Mouse (Mus musculus) CD4-positive, CD25-positive, alpha-beta regulatory T cell, adult 2 months (primary cell): ENCODE measurements at regions not wholly inside any gene's neighbourhood (a gene's known extent, or its start where the extent isn't known, plus 50 kb on each side); places are given as distances from the start of the nearest gene placed in this dataset.

ENCODE experiments used
- DNase-seq: peaks from one replicate; pipeline ENCODE4 v3.0.0-alpha.2; 2012; ENCODE audit warnings: low read depth, low spot score

DNA sequence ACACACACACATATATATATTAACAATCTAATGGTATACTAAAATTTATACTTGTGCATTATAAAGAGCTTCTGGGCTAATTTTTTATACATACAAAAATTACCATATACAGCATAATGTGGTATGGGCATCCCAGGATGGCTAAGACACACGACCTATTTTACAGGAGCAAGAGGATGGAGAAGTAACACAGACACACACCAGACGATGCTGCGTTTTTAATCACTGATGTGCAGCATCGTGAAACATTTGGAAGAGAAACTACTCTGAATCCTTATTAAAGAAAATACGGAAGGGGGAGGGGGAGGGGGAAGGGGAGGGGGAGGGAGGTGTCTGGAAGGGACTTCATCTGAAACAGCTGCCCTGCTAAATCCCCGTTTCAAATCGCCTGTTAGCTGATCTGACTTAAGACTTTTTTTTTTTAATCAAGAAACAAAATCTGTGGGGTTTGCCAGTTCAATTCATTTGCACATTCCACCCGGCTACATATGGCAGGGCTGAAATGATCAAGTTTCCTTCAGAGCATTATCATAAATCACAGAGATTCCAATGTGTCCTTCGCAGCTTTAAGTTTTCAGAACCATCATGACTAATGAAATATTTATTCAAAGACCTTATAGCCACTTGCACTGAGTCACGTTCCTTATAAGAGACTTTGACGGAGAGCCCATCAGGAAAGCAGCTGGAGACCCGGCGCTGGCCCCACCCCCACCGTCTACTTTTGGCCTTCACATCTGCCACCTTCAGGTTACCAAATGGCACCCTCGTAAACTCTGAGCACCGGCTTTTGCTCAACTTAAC is 89.4 kb upstream of the Rnd3 start:
- no peak for DNase-seq

DNA sequence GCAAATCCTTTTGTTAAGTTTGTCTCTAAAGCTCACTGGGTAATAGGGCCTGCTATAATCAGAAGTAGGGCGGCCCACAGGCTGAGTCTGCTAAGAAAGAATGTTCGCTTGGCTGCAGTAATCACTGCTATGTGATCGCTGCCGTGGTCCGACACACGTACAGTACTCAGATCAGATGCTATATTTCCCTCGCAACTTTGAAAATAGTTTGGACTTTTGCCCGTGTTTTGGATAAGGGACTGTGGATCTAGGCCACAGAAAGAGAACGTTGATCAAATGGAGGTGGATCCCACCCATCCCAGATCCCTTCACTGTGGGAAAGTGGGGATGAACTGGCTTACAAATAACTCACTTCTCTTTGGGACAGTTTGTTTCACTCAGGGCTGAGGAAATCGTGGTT is 88.5 kb upstream of the Rnd3 start:
- DNase-seq = no peak

DNA sequence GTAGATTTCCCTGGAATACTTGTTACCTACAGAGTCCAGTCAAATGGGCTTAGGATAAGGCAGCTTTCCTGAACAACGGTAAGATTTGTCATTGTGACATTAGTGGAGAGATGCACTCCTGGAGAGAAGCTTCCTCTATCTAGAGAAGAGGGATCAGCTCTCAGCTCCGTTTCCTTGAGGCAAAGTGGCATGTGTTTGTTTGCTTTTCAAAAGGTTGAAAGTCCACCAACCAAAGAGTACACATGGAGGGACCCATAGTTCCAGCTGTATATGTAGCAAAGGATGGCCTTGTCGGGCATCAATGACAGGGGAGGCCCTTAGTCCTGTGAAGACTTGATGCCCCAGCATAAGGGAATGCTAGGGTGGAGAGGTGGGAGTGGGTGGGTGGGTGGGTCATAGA is 87.9 kb upstream of the Rnd3 start:
- DNase-seq = no peak

DNA sequence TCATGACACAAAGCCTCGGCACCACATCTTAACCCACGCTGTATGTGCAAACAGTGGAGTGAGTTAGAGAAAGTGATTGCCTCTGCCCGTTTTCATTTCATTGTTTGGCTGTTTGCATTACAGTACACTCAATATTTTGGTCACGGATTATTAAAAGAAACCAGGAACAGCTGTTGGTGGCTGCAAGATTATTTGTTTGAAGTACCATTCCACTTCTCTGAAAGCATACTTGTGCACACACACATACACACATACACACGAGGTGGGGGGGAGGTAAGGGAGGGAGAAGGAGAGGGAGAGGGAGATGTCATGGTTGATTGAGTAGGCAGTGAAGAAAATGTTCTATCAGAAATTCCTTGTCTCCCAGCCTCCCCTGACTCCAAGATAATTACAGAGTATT is 85.5 kb upstream of the Rnd3 start:
- DNase-seq = no peak

DNA sequence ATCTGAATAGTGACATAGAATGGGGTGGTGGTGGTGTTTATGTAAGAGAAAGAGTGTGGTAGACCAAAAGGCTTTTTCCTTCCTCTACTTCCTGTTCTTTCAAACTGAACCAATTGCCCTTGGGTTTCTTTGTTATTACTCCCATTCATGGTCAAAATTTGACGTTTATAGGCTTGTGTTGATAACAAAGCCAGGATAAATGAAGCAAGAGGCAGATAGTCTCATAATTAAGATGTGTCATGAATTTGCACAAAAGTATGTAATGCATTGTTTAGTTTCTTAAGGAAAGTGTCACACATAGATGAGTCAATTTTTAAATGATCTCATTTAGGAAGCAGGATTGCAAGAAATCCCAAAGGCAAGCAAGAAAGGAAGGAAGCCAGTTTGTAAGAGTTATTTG is 73.9 kb upstream of the Rnd3 start:
- DNase-seq = no peak

DNA sequence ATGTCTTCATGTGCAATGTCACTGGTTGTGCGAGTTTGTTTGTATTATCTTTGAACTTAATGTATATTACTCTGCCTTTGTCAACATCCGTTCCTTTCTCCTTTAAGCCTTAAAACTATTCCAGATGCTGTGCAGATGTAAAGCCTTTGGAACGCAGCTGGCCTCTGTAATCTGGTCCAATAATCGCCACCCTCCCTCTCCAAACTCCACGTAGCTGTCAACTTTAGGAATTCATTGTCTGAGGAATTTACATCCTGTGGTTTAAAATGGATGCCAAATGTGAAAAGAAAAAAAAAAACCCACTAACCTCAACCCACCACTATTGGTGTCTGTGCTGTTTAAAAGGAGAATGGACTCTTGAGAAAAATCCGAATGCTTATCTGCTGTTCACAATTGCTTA is 70.8 kb upstream of the Rnd3 start:
- DNase-seq = no peak

DNA sequence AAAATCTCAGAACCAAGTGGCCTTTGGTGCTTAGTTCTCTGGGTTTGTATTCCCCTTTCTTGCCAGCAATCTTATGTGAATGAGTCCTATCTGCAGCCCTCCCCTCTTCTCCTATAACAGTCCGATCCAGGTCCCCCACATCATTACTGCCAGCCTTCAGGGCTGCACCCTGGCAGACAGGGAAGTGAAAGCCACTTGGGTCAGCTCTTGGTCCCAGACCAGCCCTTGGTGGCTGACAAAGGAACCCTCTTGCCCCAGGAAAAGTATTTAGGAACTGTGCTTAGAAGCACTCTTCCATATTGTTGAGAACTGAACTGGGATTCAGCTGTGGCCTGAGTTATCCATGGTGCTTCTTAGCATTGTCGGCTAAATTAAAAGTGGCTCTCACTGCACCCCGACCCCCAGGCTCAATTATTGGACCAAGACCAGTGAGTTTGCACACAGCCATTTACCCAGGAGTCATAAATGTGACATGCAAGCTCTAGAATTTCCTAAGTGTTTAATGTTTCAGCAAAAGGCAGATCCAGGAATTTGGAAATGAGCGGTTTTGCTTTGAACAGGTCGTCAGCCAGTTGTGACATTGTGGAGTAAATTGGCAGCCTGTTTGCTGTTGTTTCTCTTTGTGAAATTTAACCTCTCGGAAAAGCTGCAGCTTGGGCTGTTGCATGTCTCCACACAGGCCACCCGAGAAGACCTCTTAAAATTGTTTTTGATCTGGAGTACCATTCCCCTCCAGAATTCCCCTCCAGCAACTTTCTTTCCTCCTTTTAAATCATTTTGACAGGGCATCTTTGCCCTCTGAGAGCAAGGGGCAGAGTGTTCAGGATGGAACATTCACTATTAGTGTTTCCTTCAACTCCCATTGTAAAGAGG is 58.5 kb upstream of the Rnd3 start:
- DNase-seq = no peak

DNA sequence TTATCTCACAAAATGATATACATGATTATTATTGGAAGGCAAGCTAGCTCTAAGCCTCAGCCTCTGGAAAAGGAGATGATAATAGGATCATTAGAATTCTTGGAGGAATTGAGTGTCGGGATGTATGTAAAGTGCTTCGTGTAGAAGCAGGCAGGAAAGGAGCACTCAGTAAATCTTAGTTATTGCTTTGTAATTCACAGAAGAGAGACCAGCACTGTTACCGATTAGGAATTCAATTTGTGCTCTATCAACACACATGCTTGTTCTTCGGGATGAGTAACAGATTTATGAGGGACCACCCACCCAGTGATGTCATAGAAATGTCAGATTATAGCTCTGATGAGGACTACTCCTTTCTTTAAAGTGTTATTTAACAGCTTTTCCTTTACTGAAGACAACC is 57.4 kb upstream of the Rnd3 start:
- no peak for DNase-seq
